Mouse (Mus musculus) myocyte (in vitro differentiated cells): Measurements from ENCODE around the gene D5Ertd579e.
A peak's percentile ranks its signal among the peaks of the same experiment; 100 is the strongest.

Experiments used
- CEBPB ChIP-seq: IDR thresholded peaks from 2 replicates; pipeline ENCODE4 v1.6.1; 2011; ENCODE audit warnings: mild to moderate bottlenecking, moderate library complexity; ENCODE audit not compliant: poor library complexity, insufficient read depth, severe bottlenecking
- E2F4 ChIP-seq: IDR thresholded peaks from one replicate; pipeline ENCODE4 v1.6.1; 2011; ENCODE audit warnings: mild to moderate bottlenecking, control low read depth, moderate library complexity; ENCODE audit not compliant: insufficient read depth
- MYOD1 ChIP-seq, 3 experiments: IDR thresholded peaks; one replicate each; pipeline ENCODE4 v1.6.1; 2011; ENCODE audit warnings: control low read depth in 2 of 3, low read depth in 2 of 3, mild to moderate bottlenecking in 2 of 3, moderate library complexity in 1 of 3; ENCODE audit not compliant: insufficient read length in 2 of 3, control insufficient read depth in 1 of 3
- MYOG ChIP-seq, 3 experiments: IDR thresholded peaks; one replicate each; pipeline ENCODE4 v1.6.1; 2011; ENCODE audit warnings: control low read depth in 2 of 3, low read depth in 2 of 3, mild to moderate bottlenecking in 2 of 3; ENCODE audit not compliant: insufficient read length in 2 of 3, control insufficient read depth in 1 of 3, insufficient read depth in 1 of 3
- POLR2A ChIP-seq: IDR thresholded peaks from one replicate; pipeline ENCODE4 v1.6.1; 2011; ENCODE audit warnings: low read depth, mild to moderate bottlenecking, control low read depth, moderate library complexity; ENCODE audit not compliant: insufficient read length
- TCF12 ChIP-seq: IDR thresholded peaks from one replicate; pipeline ENCODE4 v1.6.1; 2011; ENCODE audit warnings: mild to moderate bottlenecking, control low read depth; ENCODE audit not compliant: poor library complexity, insufficient read depth, severe bottlenecking
- TCF3 ChIP-seq: IDR thresholded peaks from one replicate; pipeline ENCODE4 v1.6.1; 2011; ENCODE audit warnings: low read depth, control low read depth; ENCODE audit not compliant: insufficient read length
- USF1 ChIP-seq: IDR thresholded peaks from one replicate; pipeline ENCODE4 v1.6.1; 2011; ENCODE audit warnings: low read depth, mild to moderate bottlenecking, control low read depth, moderate library complexity

- TF ChIP-seq POLR2A (no peak), TCF12 (peak; percentile 5), CEBPB (0 out of 2 replicates have a peak, but pooled peaks have one; percentile 22), TCF3 (no peak), E2F4 (no peak), MYOG (IDR thresholded peaks at IDR 0.05; ENCODE audit: control insufficient read depth in 1 of 3, insufficient read depth in 1 of 3, insufficient read length in 2 of 3, low read depth in 2 of 3) (peak in 1 of 3 experiments; percentile 64), MYOD1 (IDR thresholded peaks at IDR 0.05; ENCODE audit: control insufficient read depth in 1 of 3, insufficient read length in 2 of 3, low read depth in 2 of 3) (peak in 2 of 3 experiments; percentile 23 to 75), USF1 (no peak)
These were observed 28.4 kb upstream of the D5Ertd579e start for GRCm38 (mm10) chr5:36724274-36724673.
